Mouse (Mus musculus) G1E (cell line): ENCODE data around the gene Dbr1. TPM values are rescaled to one million over a fixed set of nuclear protein-coding genes. Genes with fewer than 3 reads are reported as not detected.
A peak's percentile ranks its signal among the peaks of the same experiment; 100 is the strongest.

Source experiments
- ATAC-seq: 2 replicates; pipeline ENCODE4 v1.8.0; 2016; ENCODE audit warnings: mild to moderate bottlenecking; ENCODE audit not compliant: insufficient number of reproducible peaks, poor library complexity, low FRiP score, severe bottlenecking; ENCODE audit errors: extremely low read depth
- DNase-seq: peaks from one replicate; pipeline ENCODE4 v3.0.0; 2012; ENCODE audit warnings: low spot score
- H3K27me3 ChIP-seq: 2 replicates; pipeline ENCODE4 v1.6.1; 2012; ENCODE audit warnings: mild to moderate bottlenecking, low read length, inconsistent platforms; ENCODE audit not compliant: insufficient read depth
- H3K36me3 ChIP-seq: replicated peaks from 2 replicates; pipeline ENCODE3; 2012; ENCODE audit warnings: mild to moderate bottlenecking, inconsistent platforms
- H3K4me1 ChIP-seq: 2 replicates; pipeline ENCODE4 v1.6.1; 2012; ENCODE audit warnings: low read depth, low read length, inconsistent platforms, mixed read lengths; ENCODE audit not compliant: insufficient read depth
- H3K4me3 ChIP-seq: 2 replicates; pipeline ENCODE4 v1.5.1; 2012; ENCODE audit warnings: low read depth, mild to moderate bottlenecking, inconsistent platforms, low read length, moderate library complexity, mixed read lengths
- H3K9me3 ChIP-seq: replicated peaks from 2 replicates; pipeline ENCODE4 v1.6.1; 2012; ENCODE audit warnings: inconsistent platforms
- CTCF ChIP-seq: IDR thresholded peaks from 2 replicates; pipeline ENCODE4 v1.5.1; 2012; ENCODE audit warnings: low read depth, low read length, inconsistent platforms, mixed read lengths
- GATA1 ChIP-seq: IDR thresholded peaks from 2 replicates; pipeline ENCODE4 v1.6.1; 2012; ENCODE audit warnings: borderline replicate concordance, low read length, inconsistent platforms, mixed read lengths
- GATA2 ChIP-seq: IDR thresholded peaks from 2 replicates; pipeline ENCODE4 v1.6.1; 2012; ENCODE audit warnings: low read depth, low read length, inconsistent platforms, borderline replicate concordance
- POLR2AphosphoS5 ChIP-seq: IDR thresholded peaks from 2 replicates; pipeline ENCODE4 v1.6.1; 2012; ENCODE audit warnings: low read depth, low read length, inconsistent platforms; ENCODE audit not compliant: insufficient replicate concordance
- TAL1 ChIP-seq: conservative IDR thresholded peaks from 2 replicates; pipeline ENCODE4 v1.6.1; 2012; ENCODE audit warnings: low read depth, low read length, inconsistent platforms, mixed read lengths
- polyA plus RNA-seq: library from polyadenylated mRNA; stranded (reverse); fragments of >175 nt; gene quantifications from 2 replicates; pipeline ENCODE4 v1.2.3, GENCODE M21; 2012
- total RNA-seq, 2 experiments: library from RNA; stranded (forward) in 1 of 2; stranded (reverse) in 1 of 2; fragments of 200-1000 nt in 1 of 2; fragments of >200 nt in 1 of 2; fragmentation: Nextera tagmentation in 1 of 2; gene quantifications; 2 replicates each; pipeline ENCODE4 v1.2.3; 2014 to 2017

Dbr1 gene
- 14.7 and 17.3 TPM in 2 replicates for total RNA-seq (2014; fragmentation: Nextera tagmentation)
- total RNA-seq (2017): 49.0 and 52.7 TPM in 2 replicates
- 46.2 and 48.9 TPM in 2 replicates for polyA plus RNA-seq

DNA sequence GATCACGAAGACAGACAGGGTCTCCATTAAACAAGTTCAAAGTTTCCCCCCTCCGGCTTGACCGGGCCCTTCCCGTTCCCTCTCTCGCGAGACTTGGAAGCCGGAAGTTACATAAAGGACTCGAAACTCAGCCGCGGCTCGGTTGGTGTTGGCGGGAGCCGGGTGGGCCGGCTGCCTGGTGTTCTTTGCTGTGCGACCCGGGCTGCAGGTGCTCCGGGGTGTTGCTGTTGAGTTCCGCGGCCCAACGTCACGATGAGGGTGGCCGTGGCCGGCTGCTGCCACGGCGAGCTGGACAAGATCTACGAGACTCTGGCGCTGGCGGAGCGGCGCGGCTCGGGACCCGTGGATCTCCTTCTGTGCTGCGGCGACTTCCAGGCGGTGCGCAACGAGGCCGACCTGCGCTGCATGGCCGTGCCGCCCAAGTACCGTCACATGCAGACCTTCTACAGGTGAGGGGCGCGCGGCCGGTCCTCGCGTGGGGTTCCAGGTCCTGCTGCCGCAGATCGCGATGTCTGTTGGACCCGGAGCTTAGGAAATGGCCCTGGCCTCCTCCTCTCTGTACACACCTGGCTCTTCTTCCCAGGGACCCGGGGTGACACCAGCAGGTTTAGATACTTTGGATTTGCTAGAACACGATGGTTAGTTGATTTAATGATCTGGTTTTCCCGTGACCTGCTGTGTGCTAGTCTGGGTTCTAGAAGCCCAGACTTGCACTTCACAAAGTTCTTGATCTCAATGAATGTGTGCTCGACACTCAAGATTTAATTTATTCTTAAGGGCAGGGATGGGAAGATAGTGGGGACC is at the start of gene Dbr1:
Gene Dbr1 (plus strand): TSS at position 123 of the 804 bp plus-strand sequence.
- Histone ChIP-seq H3K4me3 (peak within 1 kb of the TSS; percentile 100), H3K4me1 (peaks cover 23% of the 10 kb centered on the region), H3K27me3 (no peaks in the 10 kb centered on the region), H3K9me3 (no peaks in the 10 kb centered on the region), H3K36me3 (peaks cover 31% of the 10 kb centered on the region)
- ATAC-seq (peak; percentile 95), DNase-seq (peak; percentile 92)
- TF ChIP-seq POLR2AphosphoS5: no peak
- TF ChIP-seq GATA2: no peak
- no peak for TF ChIP-seq TAL1
- no peak for TF ChIP-seq GATA1
- TF ChIP-seq CTCF: no peak

DNA sequence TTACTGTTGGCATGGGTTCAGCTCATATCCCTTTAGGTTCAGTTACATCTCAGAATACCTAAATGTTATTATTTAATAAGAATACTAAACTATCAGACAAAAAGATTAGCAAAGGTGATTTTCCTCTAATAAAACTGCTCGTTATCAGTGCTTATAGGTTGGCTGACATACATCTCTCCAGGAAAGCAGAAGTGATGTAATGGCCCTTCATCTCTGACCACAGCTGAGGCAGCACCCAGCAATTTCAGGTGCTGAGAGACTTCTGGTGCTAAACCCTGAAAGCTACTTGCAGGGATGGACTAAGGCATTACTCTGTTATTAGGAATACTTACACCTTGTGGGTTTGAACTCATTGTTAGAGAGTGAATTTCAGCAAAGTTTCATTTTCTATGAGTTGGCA is 43.7 kb upstream of the Dbr1 start:
- TF ChIP-seq TAL1 (no peak), CTCF (no peak), GATA2 (no peak), POLR2AphosphoS5 (no peak), GATA1 (no peak)
- DNase-seq (no peak), ATAC-seq (no peak)

DNA sequence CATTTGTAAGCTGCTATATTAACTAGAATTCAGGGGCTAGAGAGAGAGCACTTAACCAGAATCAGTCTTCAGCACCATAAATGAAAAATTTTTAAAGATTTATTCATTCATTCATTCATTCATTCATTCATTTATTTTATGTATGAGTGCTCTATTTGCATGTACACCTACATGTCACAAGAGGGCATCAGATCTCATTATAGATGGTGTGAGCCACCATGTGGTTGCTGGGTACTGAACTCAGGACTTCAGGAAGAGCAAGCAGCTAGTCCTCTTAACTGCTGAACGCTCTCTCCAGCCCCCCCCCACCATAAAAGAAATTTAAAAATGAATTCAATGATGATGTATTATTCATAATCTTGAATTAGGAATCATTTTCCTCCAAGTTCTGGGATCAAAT is 29.3 kb upstream of the Dbr1 start:
- ATAC-seq: no peak
- TF ChIP-seq POLR2AphosphoS5 (no peak), TAL1 (no peak), GATA2 (no peak), GATA1 (no peak), CTCF (no peak)

More for the DNA sequence above, 43.7 kb upstream of the Dbr1 start:
- peaks cover 91% of the 10 kb centered on the region for H3K36me3 ChIP-seq
- no peaks in the 10 kb centered on the region for H3K9me3 ChIP-seq
- H3K4me3 ChIP-seq: no peak overlapping the region
- H3K27me3 ChIP-seq: no peaks in the 10 kb centered on the region
- H3K4me1 ChIP-seq: peaks cover 4% of the 10 kb centered on the region; the same call in 1 of the 2 replicates

DNA sequence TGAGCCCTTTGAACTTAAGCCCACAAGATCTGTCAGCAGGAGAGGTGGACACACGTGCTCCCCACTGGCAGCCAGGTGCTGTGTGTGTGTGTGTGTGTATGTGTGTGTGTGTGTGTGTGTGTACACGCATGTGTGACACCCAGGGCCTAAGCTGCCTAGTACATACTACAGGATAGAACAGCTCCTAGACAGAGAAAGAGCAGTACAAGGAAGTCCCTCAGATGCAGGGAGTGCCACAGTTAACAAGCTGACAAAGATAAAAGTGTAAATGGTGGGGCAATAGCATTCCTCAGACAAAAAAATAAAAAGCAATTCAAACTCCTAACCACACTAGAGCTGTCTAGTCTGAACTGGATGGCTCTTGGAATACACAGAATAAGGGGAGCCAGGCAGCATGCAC is 23.5 kb upstream of the Dbr1 start:
- Histone ChIP-seq H3K9me3 (no peaks in the 10 kb centered on the region), H3K4me1 (peaks cover 14% of the 10 kb centered on the region), H3K36me3 (peaks cover 22% of the 10 kb centered on the region), H3K27me3 (no peaks in the 10 kb centered on the region), H3K4me3 (no peak overlapping the region)
- ATAC-seq: no peak
- no peak for TF ChIP-seq GATA1
- no peak for DNase-seq

More for the DNA sequence above, 29.3 kb upstream of the Dbr1 start:
- Histone ChIP-seq H3K36me3 (peaks cover 29% of the 10 kb centered on the region), H3K4me3 (no peak overlapping the region), H3K27me3 (no peaks in the 10 kb centered on the region), H3K9me3 (no peaks in the 10 kb centered on the region), H3K4me1 (no peaks in the 10 kb centered on the region; the same call in 1 of the 2 replicates)
- DNase-seq: no peak

DNA sequence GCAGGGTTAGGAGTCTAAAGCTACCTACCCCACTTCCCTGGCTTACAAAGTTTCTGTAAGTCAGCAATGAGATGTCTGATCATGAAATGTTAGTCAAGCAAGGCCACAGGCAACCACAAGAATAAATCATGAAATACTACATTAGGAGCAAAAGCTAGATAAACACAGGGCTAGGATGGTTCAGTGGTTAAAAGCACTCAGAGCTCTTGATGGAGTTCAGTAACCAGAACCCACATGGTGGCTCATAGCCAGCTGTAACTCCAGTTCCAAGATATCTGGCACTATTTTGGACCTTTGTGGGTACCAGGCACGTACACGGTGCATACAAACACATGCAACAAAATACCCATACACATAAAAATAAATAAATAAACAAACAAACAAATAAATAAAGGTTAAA is 22.6 kb upstream of the Dbr1 start:
- TF ChIP-seq GATA1 (no peak), TAL1 (no peak), POLR2AphosphoS5 (no peak), CTCF (no peak), GATA2 (no peak)
- ATAC-seq (no peak), DNase-seq (no peak)
- peaks cover 20% of the 10 kb centered on the region for H3K4me1 ChIP-seq
- no peaks in the 10 kb centered on the region for H3K27me3 ChIP-seq
- H3K36me3 ChIP-seq: peaks cover 21% of the 10 kb centered on the region
- H3K4me3 ChIP-seq: no peak overlapping the region
- no peaks in the 10 kb centered on the region for H3K9me3 ChIP-seq

DNA sequence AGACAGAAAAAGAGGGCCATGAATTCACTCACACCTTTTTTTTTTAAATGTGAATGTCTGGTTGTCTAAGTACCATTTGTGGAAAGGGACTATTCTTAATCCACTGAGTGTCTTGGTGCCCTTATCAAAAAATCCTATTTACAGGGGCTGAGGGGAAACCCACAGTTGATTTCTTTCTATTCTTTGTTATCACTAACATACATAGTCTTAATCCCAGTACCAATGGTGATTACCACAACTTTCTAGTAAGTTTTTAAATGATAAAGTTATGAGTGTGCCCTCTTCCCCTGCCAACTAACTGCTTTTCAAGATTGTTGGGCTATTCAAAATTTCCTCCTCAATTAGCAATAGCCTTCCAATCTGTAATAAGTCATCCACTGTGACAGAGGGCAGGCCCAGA is 21.5 kb upstream of the Dbr1 start:
- Histone ChIP-seq H3K9me3 (no peaks in the 10 kb centered on the region), H3K4me1 (peaks cover 23% of the 10 kb centered on the region), H3K36me3 (peaks cover 19% of the 10 kb centered on the region), H3K4me3 (no peak overlapping the region), H3K27me3 (no peaks in the 10 kb centered on the region)
- DNase-seq (no peak), ATAC-seq (no peak)
- TF ChIP-seq CTCF: no peak
